Mouse (Mus musculus) CH12.LX (cell line): ENCODE results near the gene RPS10-NUDT3.
"Not testable (repeated sequence)": the region's sequence is repeated elsewhere in the genome, so short reads cannot be mapped to it uniquely, and the experiment has no call there.

Experiments
- CTCF ChIP-seq, 2 experiments: IDR thresholded peaks in 1 of 2; conservative IDR thresholded peaks in 1 of 2; 2 replicates each; pipeline ENCODE4 v1.5.1; 2011 to 2012; ENCODE audit warnings: low read depth in 2 of 2, low read length in 2 of 2, improper control_type of control experiment in 1 of 2, inconsistent platforms in 1 of 2, mild to moderate bottlenecking in 1 of 2, moderate library complexity in 1 of 2
- EP300 ChIP-seq: IDR thresholded peaks from 2 replicates; pipeline ENCODE4 v1.6.1; 2011; ENCODE audit warnings: low read length, improper control_type of control experiment
- MEF2A ChIP-seq: IDR thresholded peaks from 2 replicates; pipeline ENCODE4 v1.6.1; 2014; ENCODE audit warnings: low read depth, mild to moderate bottlenecking, inconsistent platforms, low read length, improper control_type of control experiment, borderline replicate concordance
- MXI1 ChIP-seq: IDR thresholded peaks from 2 replicates; pipeline ENCODE4 v1.6.1; 2011; ENCODE audit warnings: mild to moderate bottlenecking, low read depth, low read length, improper control_type of control experiment

DNA sequence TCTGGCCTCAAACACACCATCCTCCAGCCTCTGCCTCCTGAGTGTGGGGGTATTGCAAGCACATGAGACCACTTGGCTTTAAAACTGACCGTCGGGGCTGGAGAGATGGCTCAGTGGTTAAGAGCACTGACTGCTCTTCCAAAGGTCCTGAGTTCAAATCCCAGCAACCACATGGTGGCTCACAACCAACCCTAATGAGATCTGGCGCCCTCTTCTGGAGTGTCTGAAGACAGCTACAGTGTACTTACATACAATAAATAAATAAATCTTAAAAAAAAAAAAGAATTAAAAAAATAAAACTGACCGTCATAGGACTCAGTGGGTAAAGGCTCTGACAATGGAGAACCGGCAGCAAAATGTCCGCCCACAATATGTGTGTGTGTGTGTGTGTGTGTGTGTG lies 4.8 kb upstream of the RPS10-NUDT3 start:
- TF ChIP-seq EP300, MEF2A, MXI1: not testable (repeated sequence)
- peak in 1 of 2 experiments; percentile 8; a peak in 1 of 4 replicates for TF ChIP-seq CTCF (conservative IDR thresholded peaks at IDR 0.05 in 1 of 2, IDR thresholded peaks at IDR 0.05 in 1 of 2; ENCODE audit: low read depth in 2 of 2, low read length in 2 of 2)
